Mouse (Mus musculus) MN1 (cell line): ENCODE measurements around the gene Gpr155.
A peak's percentile ranks its signal among the peaks of the same experiment; 100 is the strongest.

Experiments used
- DNase-seq: peaks from one replicate; pipeline ENCODE4 v3.0.0-alpha.2; 2016; ENCODE audit warnings: low spot score

Gpr155 gene

GRCm38 (mm10) chr2:73386356-73387046 is at the start of gene Gpr155:
TSS of gene Gpr155 (minus strand) at chr2:73386572.
- DNase-seq, result peak; percentile 99

- no peak for DNase-seq
Observed at GRCm38 (mm10) chr2:73435847-73436246, 49.5 kb upstream of the Gpr155 start.

- DNase-seq, result peak; percentile 70
Observed at GRCm38 (mm10) chr2:73431959-73432396, 45.6 kb upstream of the Gpr155 start.

- no peak for DNase-seq
Observed at GRCm38 (mm10) chr2:73428803-73429468, 42.6 kb upstream of the Gpr155 start.

GRCm38 (mm10) chr2:73427293-73427692 is 40.9 kb upstream of the Gpr155 start:
- peak; percentile 43 for DNase-seq

- DNase-seq, result no peak
Observed at GRCm38 (mm10) chr2:73425822-73426221, 39.5 kb upstream of the Gpr155 start.

GRCm38 (mm10) chr2:73419730-73420129 is 33.4 kb upstream of the Gpr155 start:
- DNase-seq, result no peak

- DNase-seq, result no peak
Observed at GRCm38 (mm10) chr2:73419285-73419684, 32.9 kb upstream of the Gpr155 start.

GRCm38 (mm10) chr2:73415892-73416291 is 29.5 kb upstream of the Gpr155 start:
- DNase-seq, result no peak

GRCm38 (mm10) chr2:73410076-73410475 is 23.7 kb upstream of the Gpr155 start:
- DNase-seq, result no peak

- no peak for DNase-seq
Observed at GRCm38 (mm10) chr2:73407662-73408061, 21.3 kb upstream of the Gpr155 start.

GRCm38 (mm10) chr2:73406336-73406915 is 20.1 kb upstream of the Gpr155 start:
- no peak for DNase-seq

- DNase-seq, result no peak
Observed at GRCm38 (mm10) chr2:73404980-73405379, 18.6 kb upstream of the Gpr155 start.

- no peak for DNase-seq
Observed at GRCm38 (mm10) chr2:73404442-73404841, 18.1 kb upstream of the Gpr155 start.

- peak; percentile 22 for DNase-seq
Observed at GRCm38 (mm10) chr2:73403385-73404013, 17.1 kb upstream of the Gpr155 start.

GRCm38 (mm10) chr2:73401689-73402088 is 15.3 kb upstream of the Gpr155 start:
- no peak for DNase-seq

- no peak for DNase-seq
Observed at GRCm38 (mm10) chr2:73397476-73397875, 11.1 kb upstream of the Gpr155 start.

GRCm38 (mm10) chr2:73396828-73397325 is 10.5 kb upstream of the Gpr155 start:
- peak; percentile 25 for DNase-seq

- no peak for DNase-seq
Observed at GRCm38 (mm10) chr2:73395516-73395915, 9.1 kb upstream of the Gpr155 start.

GRCm38 (mm10) chr2:73394476-73394875 is 8.1 kb upstream of the Gpr155 start:
- DNase-seq, result no peak

- no peak for DNase-seq
Observed at GRCm38 (mm10) chr2:73392772-73393171, 6.4 kb upstream of the Gpr155 start.

- no peak for DNase-seq
Observed at GRCm38 (mm10) chr2:73389951-73390350, 3.6 kb upstream of the Gpr155 start.

GRCm38 (mm10) chr2:73387806-73388205 is 1.4 kb upstream of the Gpr155 start:
- DNase-seq, result no peak
